Mouse (Mus musculus): ENCODE results near the gene Bola1. TPM values are rescaled to one million over a fixed set of nuclear protein-coding genes. Genes with fewer than 3 reads are reported as not detected.

Bola1 gene
- polyA plus RNA-seq, 2 experiments, result 43.9 to 60.2 TPM

DNA sequence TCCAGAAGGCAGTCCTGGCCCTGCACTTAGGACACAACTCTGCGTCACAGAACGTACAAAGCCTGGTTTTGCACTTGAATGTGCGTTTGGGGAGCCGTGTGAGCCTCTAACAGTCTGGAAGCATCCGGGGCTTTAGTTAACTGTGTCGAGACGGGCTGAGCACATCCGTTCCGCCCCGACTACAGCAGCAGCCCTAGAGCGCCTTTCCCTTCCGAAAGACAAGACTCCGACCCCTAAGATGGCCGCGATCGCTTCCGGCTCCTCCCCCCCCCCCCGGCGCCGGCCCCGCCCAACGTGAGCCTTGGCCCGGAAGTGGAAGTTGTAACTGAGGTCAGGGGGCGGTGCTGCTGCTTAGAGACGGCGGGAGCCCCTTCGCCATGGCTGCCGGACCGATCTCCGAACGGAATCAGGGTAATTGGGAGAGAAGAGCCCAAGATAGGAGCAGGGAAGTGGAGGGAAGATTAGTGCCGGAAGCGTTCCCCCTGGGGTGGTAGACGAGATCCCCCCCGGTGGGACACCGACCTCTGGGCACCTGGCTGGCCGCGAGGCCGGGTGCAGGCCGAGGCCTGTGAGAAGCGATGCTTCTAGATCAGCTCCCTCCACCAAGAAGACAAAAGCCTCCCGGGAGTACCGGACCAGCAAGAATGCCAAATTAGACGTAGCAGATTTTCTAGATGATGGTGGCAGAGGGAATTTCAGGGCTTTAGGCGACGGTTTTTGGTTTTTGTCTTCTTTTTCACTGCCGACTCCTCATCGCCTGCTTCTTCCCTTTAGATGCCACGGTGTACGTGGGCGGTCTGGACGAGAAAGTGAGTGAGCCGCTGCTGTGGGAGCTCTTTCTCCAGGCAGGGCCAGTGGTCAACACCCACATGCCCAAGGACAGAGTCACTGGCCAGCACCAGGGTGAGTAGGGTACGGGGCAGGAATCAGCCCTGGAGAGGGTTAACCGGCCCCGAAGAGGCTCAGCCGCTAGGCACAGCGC is 47.0 kb downstream of the Bola1 start, which contains the start of gene Sf3b4:
TSS of gene Sf3b4 (plus strand) at position 136 of the 982 bp plus-strand sequence.
- Histone ChIP-seq H3K4me2 (replicated peaks; ENCODE audit: low read depth, low read length, severe bottlenecking) (peak within 1 kb of the TSS; percentile 85), H3K9me3 (ENCODE audit: control insufficient read depth, low read length) (no peaks in the 10 kb centered on the region), H3K27ac (replicated peaks; ENCODE audit: low read depth, low read length) (peak within 1 kb of the TSS; percentile 97), H3K9ac (ENCODE audit: low read depth, low read length, severe bottlenecking) (peak within 1 kb of the TSS; percentile 71), H3K36me3 (ENCODE audit: control insufficient read depth, insufficient read depth, low read length) (peaks cover 45% of the 10 kb centered on the region), H3K27me3 (ENCODE audit: control insufficient read depth, insufficient read depth, low read length) (no peaks in the 10 kb centered on the region), H3K4me1 (ENCODE audit: control insufficient read depth, insufficient read depth, low read length) (peaks cover 12% of the 10 kb centered on the region), H3K4me3 (replicated peaks; ENCODE audit: low read length) (peak within 1 kb of the TSS; percentile 90)
- peak; percentile 91; the same call in 1 of the 2 replicates for TF ChIP-seq POLR2A (IDR thresholded peaks at IDR 0.05; ENCODE audit: borderline replicate concordance, extremely low read depth, insufficient read depth, insufficient read length)
- WGBS, result under 1% methylated on average over 55 of the region's 58 CpGs
- peak; percentile 94 for DNase-seq (ENCODE audit: low spot score)
- peak; percentile 94 for ATAC-seq (ENCODE audit: low FRiP score, low read depth)

DNA sequence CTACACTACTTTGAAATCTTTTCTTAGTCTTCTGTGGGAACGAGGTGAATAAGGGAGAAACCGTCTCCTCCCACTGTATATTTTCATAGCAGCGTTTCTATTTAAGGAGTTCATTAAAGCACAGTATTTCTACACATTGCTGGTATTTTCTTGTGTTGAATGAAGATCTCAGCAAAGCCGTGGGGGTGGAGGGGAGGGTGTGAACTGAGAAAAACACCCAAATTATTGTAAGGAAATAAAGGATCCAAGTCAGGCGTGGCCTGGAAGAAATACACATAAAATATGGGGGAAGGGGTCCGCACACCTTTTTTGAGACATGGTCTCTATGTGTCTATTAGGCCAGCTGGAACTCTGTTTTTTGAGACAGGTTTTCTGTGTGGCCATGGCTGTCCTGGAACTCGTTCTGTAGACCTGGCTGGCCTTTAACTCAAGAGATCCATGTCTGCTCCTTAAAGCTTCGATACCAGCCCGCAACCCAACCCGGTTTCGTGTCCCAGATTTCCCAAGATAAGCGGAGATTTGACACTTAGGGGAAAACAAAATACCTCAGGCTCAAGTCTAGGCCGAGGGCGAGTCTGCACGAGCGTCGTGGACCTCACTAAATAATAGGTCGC is 47.8 kb downstream of the Bola1 start:
- no peak for DNase-seq (ENCODE audit: low spot score)
- Histone ChIP-seq H3K4me2 (replicated peaks; ENCODE audit: low read depth, low read length, severe bottlenecking) (peak overlapping the region; percentile 57), H3K27me3 (ENCODE audit: control insufficient read depth, insufficient read depth, low read length) (no peaks in the 10 kb centered on the region), H3K9me3 (ENCODE audit: control insufficient read depth, low read length) (no peaks in the 10 kb centered on the region), H3K9ac (ENCODE audit: low read depth, low read length, severe bottlenecking) (peak overlapping the region; percentile 71), H3K4me3 (replicated peaks; ENCODE audit: low read length) (peak overlapping the region; percentile 90), H3K4me1 (ENCODE audit: control insufficient read depth, insufficient read depth, low read length) (peaks cover 12% of the 10 kb centered on the region), H3K27ac (replicated peaks; ENCODE audit: low read depth, low read length) (peak overlapping the region; percentile 97), H3K36me3 (ENCODE audit: control insufficient read depth, insufficient read depth, low read length) (peaks cover 41% of the 10 kb centered on the region)
- peak; percentile 12; the same call in 1 of the 2 replicates for ATAC-seq (ENCODE audit: low FRiP score, low read depth)
- no peak for TF ChIP-seq POLR2A (IDR thresholded peaks at IDR 0.05; ENCODE audit: borderline replicate concordance, extremely low read depth, insufficient read depth, insufficient read length)
- 17% methylated on average over 18 of the region's 18 CpGs for WGBS

DNA sequence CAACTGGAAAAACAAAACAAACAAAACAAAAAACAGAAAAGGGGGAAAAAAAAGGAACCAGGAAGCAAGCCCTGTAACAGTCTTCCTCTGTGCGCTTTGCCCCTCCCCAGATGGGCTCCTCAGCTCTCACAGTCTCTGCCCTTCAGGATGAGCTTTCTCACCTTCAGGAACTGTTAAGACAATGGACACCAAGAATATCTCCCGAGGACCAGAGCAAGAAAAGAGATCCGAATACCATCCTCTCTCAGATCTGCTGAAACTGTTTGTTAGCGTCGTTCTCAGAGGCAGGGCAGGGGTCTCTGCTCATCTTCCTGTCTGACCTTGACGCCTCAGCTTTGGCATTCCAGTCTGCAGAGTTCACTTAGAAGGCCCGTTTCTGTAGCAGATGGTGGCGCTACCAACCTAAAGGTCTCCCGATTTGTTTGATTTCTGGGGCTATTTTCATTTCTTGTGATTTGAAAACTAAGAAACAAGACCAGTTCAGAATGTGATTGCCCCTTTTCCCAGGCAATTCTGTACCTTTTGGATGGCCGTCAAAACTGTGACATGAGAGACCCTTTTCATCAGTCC is 48.4 kb downstream of the Bola1 start:
- 73% methylated on average over 10 of the region's 10 CpGs for WGBS
- H3K36me3 ChIP-seq (ENCODE audit: control insufficient read depth, insufficient read depth, low read length), result peaks cover 34% of the 10 kb centered on the region
- H3K4me1 ChIP-seq (ENCODE audit: control insufficient read depth, insufficient read depth, low read length), result peaks cover 12% of the 10 kb centered on the region
- peak overlapping the region; percentile 71; the same call in 1 of the 2 replicates for H3K9ac ChIP-seq (ENCODE audit: low read depth, low read length, severe bottlenecking)
- no peaks in the 10 kb centered on the region for H3K27me3 ChIP-seq (ENCODE audit: control insufficient read depth, insufficient read depth, low read length)
- H3K27ac ChIP-seq (replicated peaks; ENCODE audit: low read depth, low read length), result peak overlapping the region; percentile 97; the same call in 1 of the 2 replicates
- DNase-seq (ENCODE audit: low spot score) (no peak), ATAC-seq (ENCODE audit: low FRiP score, low read depth) (no peak)
- H3K4me2 ChIP-seq (replicated peaks; ENCODE audit: low read depth, low read length, severe bottlenecking), result peak overlapping the region; percentile 57
- TF ChIP-seq POLR2A (IDR thresholded peaks at IDR 0.05; ENCODE audit: borderline replicate concordance, extremely low read depth, insufficient read depth, insufficient read length), result no peak
- no peaks in the 10 kb centered on the region for H3K9me3 ChIP-seq (ENCODE audit: control insufficient read depth, low read length)
- H3K4me3 ChIP-seq (replicated peaks; ENCODE audit: low read length), result peak overlapping the region; percentile 90

DNA sequence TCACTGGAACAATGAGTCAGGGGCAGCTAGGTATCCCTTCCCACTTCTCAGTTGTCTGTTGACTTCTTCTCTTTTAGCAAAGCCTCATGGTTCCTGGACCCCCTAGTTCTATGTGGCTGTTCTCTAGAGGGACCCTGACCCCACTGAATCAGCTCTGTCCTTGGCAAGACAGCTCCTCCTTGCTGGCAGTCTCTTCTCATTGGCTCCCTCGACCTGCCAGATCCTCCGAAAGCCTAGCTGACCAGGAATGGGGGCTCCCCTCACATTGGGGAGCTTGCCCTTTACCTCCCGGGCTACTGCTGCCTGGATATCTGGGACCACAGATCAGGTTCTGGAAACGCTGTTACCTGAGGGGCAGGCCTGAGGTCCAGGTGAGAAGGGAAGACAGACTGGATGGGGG is 49.2 kb downstream of the Bola1 start:
- H3K4me1 ChIP-seq (ENCODE audit: control insufficient read depth, insufficient read depth, low read length), result peaks cover 12% of the 10 kb centered on the region
- no peak overlapping the region for H3K4me2 ChIP-seq (replicated peaks; ENCODE audit: low read depth, low read length, severe bottlenecking)
- no peak for ATAC-seq (ENCODE audit: low FRiP score, low read depth)
- H3K9ac ChIP-seq (ENCODE audit: low read depth, low read length, severe bottlenecking), result no peak overlapping the region
- no peak overlapping the region for H3K4me3 ChIP-seq (replicated peaks; ENCODE audit: low read length)
- H3K36me3 ChIP-seq (ENCODE audit: control insufficient read depth, insufficient read depth, low read length), result peaks cover 27% of the 10 kb centered on the region
- 92% methylated on average over 4 of the region's 4 CpGs for WGBS
- H3K9me3 ChIP-seq (ENCODE audit: control insufficient read depth, low read length), result no peaks in the 10 kb centered on the region
- H3K27ac ChIP-seq (replicated peaks; ENCODE audit: low read depth, low read length), result no peak overlapping the region
- no peak for DNase-seq (ENCODE audit: low spot score)
- no peak for TF ChIP-seq POLR2A (IDR thresholded peaks at IDR 0.05; ENCODE audit: borderline replicate concordance, extremely low read depth, insufficient read depth, insufficient read length)
- no peaks in the 10 kb centered on the region for H3K27me3 ChIP-seq (ENCODE audit: control insufficient read depth, insufficient read depth, low read length)

Data from limb, embryonic 14.5 days (tissue).